Mouse (Mus musculus) right cerebral cortex, postnatal 25 days (tissue): ENCODE measurements around the gene Mthfr.
A peak's percentile ranks its signal among the peaks of the same experiment; 100 is the strongest.

Experiments
- DNase-seq: peaks from one replicate; pipeline ENCODE4 v3.0.0; 2022

The Mthfr gene

GRCm38 (mm10) chr4:148067346-148067745, 28.5 kb downstream of the Mthfr start:
- no peak for DNase-seq

DNA sequence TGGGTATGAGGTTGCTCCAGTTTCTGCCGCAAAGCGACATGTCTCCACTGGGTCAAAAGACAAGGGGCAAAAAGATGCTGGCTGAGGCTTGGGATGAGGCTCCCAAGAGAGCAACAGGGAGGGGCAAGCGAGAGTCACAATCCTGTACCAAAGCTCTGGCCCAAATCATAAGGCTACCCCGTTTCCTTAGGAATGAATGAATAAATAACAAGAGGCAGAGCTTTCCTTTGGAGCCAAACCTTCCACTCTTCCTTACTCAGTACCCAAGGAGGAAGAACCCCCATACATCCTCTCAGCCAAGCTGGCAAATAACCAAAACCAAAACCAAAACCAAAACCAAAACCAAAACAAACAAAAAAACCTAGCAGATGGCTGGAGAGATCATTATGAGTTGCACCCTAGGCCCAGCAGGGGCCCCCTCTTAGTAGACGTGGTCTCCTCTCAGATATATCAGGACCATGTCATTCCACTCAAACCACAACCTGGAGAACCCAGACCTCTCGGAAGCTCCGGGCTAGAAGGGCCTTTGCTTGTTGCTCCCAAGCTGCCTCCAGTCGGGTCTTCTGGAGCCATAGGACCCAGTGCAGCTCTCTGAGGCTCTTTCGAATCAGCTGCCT, 30.8 kb downstream of the Mthfr start:
- no peak for DNase-seq

- no peak for DNase-seq
These were observed 32.6 kb downstream of the Mthfr start for GRCm38 (mm10) chr4:148071508-148071907.

- DNase-seq, result no peak
These were observed 35.8 kb downstream of the Mthfr start for GRCm38 (mm10) chr4:148074521-148075189.

- peak; percentile 56 for DNase-seq
These were observed 36.4 kb downstream of the Mthfr start for GRCm38 (mm10) chr4:148075259-148075658.

GRCm38 (mm10) chr4:148075881-148076280, 37.0 kb downstream of the Mthfr start:
- no peak for DNase-seq

GRCm38 (mm10) chr4:148079212-148079611, 40.3 kb downstream of the Mthfr start:
- DNase-seq, result no peak

DNA sequence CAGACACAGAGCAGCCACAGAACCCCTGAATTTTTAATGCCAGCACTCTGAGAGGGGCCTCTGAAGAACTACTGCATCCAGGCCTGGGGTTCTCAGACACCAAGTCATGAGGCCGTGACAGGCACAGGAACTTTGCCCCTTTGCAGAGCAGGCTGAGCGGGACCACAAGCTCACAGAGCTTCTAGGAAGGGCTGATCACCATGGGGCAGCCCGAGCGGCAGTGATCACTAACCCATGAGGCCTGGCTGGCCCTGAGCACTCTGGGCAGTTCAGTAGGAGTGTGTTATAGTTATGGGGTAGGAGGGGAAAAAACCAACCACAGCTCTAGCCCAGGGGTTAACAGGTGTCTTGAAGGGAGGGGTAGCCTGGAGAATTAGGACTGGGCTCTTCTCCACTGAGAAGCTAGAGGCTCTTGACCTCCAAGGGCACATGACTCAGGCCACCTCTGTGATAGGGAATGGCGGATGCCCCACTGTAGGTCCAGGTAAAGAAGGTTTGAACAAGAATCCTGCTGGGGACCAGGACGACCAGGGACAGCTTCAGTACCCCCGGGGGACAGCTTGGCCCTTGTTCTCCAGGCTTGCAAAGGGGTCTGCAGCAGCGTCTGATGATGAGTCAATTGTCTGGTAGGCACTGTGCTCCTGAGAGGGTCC, 41.2 kb downstream of the Mthfr start:
- DNase-seq, result no peak

- no peak for DNase-seq
These were observed 41.7 kb downstream of the Mthfr start for GRCm38 (mm10) chr4:148080597-148080973.

GRCm38 (mm10) chr4:148081201-148081600, 42.3 kb downstream of the Mthfr start:
- DNase-seq, result no peak

GRCm38 (mm10) chr4:148082257-148083044, 43.6 kb downstream of the Mthfr start:
- no peak for DNase-seq

DNA sequence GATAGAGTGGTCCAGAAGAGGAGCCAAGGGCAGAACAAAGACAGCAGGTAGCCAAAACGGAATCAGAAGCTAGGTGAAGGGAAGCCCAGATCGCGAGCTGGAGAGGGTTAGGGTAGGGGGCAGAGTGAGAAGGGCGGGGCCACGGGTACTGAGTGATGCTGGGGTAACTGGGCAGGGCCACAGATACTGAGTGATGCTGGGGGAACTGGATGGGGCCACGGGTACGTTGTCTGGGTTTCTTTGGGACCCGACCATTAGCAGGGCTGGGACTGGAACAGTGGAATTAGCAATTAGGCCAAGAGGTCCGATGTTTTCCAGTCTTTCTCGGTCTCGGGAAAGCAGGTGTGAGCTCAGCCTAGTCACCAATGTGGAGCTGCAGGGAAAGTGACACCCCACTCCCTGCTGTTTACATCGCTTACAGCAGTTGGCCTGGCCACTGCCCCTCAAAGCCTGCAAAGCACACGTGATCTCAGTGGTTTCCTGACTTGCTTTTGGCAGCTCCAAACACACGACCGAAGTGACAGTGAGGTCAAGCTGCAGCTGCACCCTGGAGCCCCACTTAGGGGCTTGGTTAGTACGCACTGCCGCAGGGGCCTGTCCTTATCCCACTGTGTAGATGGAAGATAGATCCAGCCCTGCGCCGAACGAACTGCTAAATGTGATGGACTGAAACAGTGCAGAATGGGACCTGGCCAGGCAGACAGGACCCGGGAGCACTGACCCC, 44.5 kb downstream of the Mthfr start:
- no peak for DNase-seq

GRCm38 (mm10) chr4:148084261-148084714, 45.4 kb downstream of the Mthfr start:
- DNase-seq, result no peak

DNA sequence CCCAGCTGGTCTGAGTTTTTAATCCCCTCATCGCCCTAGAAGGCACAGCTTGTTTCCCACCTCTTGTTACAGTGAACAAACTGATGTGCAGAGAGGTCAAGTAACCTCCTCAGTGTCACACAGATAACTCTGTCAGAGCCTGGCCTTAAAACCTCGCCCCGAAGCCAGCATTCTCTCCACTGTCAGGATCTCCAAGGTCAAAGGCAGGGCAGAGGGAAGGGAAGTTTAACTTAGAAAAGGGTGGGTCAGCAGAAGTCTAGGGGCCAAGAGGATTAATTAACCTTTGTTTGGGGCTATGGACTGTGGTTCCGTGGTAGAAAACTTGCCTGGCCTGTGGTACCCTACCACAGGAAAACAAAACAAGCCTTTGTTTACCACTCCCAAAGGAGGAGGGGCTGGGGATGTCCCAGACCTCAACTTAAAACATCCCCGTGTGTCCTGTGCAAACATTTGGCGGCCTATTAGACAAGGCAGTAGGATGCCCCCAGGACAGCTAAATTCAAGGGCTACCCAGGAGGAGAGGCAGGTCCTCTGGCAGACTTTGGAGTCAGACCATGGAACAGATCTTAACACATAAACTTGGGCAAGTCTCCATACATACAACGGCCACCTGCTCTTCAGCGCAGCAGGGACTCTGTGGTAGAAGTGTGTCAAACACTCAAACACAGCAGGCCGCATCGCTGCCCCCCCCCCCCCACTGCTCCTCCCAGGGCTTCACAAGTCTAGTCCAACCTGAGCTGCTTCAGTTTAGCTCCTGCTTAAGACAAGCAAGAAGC, 46.4 kb downstream of the Mthfr start:
- DNase-seq, result no peak

DNA sequence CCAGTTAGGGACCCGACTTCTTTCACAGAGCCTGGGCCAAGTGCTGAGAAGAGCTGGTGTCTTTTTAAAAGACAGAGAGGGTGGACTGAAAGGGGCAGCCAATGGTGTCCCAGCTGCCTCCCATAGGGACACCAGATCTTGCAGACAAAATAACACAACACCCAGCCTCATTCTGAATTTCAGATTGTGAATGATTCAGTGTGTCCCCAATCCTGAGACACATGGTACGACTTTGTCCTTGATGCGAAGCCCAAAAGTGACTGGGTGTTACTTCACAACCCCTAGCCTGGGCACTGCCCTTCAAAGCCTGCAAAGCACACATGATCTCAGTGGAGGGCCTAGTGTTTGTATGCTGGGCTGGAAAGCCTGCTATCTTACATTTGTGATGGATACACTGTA, 47.0 kb downstream of the Mthfr start:
- no peak for DNase-seq

- DNase-seq, result no peak
These were observed 48.4 kb downstream of the Mthfr start for GRCm38 (mm10) chr4:148087091-148087906.

DNA sequence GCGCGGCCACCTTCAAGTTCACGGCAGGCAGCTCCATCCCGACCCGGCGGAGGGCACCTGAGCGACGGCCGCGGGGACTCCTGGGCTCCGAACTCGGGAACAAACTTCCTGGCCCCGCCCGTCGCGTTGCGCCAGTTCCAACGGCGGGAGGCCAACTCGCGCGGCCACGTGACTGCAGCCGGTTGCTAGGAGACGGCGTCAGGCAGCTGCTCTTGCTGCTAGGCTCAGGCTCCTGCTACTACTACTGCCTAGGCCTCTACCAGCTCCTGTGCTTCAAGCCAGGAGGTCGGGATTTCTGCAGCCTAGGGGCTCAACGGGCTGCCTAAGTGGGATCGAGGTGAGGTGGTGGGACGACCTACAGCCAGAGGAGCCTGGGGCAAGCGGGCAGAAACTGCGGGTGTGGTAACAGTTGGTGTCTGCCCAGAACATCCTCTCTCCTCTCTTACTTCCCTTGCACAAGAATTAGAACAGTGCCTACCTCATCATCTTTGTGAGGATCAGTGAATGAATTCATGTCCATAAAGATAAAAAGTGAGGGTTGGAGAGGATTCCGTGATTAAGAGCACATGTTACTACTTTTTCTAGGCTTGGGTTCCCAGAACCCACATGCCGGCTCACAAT, 49.1 kb downstream of the Mthfr start, which contains the start of gene Agtrap:
Gene Agtrap (minus strand): TSS at position 125 of the 621 bp plus-strand sequence.
- peak; percentile 94 for DNase-seq

DNA sequence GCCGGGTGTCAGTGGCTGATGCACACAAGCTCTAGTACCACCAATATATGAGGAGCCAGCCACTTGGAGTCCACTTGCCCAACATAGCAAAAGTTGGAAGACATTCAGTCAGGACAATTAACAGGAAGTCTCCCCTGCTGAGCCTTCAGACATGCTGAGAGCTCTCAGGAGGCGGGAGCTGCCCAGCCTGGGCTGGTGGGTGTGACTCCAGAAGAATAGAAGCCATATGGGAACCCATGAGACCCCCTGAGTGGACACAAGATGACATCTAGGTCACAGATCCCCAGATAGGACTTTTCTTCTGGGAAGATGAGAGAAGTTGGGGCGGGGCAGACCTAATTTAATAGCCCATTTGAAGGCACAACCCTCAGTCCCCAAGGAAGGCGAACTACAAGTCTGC, 50.3 kb downstream of the Mthfr start:
- no peak for DNase-seq

DNA sequence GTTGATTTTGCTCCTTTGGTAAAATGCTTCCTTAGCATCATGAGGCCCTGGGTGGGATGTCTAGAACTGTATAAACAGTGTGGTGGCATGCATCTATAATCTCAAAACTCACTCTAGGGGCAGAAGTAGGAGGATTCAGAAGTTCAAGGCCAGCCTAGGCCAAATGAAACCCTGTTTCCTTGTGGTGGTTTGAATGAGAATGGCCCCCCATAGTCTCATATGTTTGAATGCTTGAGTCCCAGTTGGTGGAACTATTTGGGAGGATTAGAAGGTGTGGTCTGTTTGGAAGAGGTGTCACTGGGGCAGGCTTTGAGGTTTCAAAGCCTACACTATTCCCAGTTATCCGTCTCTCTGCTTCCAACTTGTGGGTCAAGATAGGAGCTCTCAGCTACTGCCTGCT, 52.3 kb downstream of the Mthfr start:
- no peak for DNase-seq

- no peak for DNase-seq
These were observed 53.8 kb downstream of the Mthfr start for GRCm38 (mm10) chr4:148092551-148093271.
